Mouse (Mus musculus): ENCODE measurements around the gene Ccdc151.

- TF ChIP-seq POLR2A (IDR thresholded peaks at IDR 0.05; ENCODE audit: borderline replicate concordance, extremely low read depth, insufficient read depth, insufficient read length, poor library complexity, severe bottlenecking) (no peak), CTCF (IDR thresholded peaks at IDR 0.05; ENCODE audit: borderline replicate concordance, extremely low read depth, insufficient read depth, insufficient read length) (no peak)
These were observed 44.9 kb upstream of the Ccdc151 start for GRCm38 (mm10) chr9:22047329-22047728.

Measured in brain, embryonic 14.5 days (tissue).